Mouse (Mus musculus): ENCODE measurements around the gene Rusc1. TPM values are rescaled to one million over a fixed set of nuclear protein-coding genes. Genes with fewer than 3 reads are reported as not detected.

The Rusc1 gene
- polyA plus RNA-seq, 1 experiment from 2014 or later, result 28.0 TPM

GRCm38 (mm10) chr3:89101812-89102494 is 8.8 kb upstream of the Rusc1 start, which contains the start of gene Fdps:
Gene Fdps, minus strand, starts transcription at chr3:89101959.
- DNase-seq (ENCODE audit: low spot score, missing footprints) (peak; percentile 98), ATAC-seq (ENCODE audit: low FRiP score) (peak; percentile 99)
- peak within 1 kb of the TSS; percentile 87 for H3K4me3 ChIP-seq (ENCODE audit: low read depth, low read length)
- H3K4me2 ChIP-seq, result peak within 1 kb of the TSS; percentile 89
- no peaks in the 10 kb centered on the region for H3K9me3 ChIP-seq (ENCODE audit: control insufficient read depth, low read length)
- peaks cover 5% of the 10 kb centered on the region; the same call in 1 of the 2 replicates for H3K36me3 ChIP-seq (ENCODE audit: control insufficient read depth, insufficient read depth, low read length)
- under 1% methylated on average over 26 of the region's 26 CpGs for WGBS
- H3K27ac ChIP-seq (ENCODE audit: low read depth, low read length), result peak within 1 kb of the TSS; percentile 60
- H3K4me1 ChIP-seq (ENCODE audit: control insufficient read depth, insufficient read depth, low read length), result peaks cover 18% of the 10 kb centered on the region
- peak within 1 kb of the TSS; percentile 81 for H3K9ac ChIP-seq (ENCODE audit: low read length)
- no peaks in the 10 kb centered on the region for H3K27me3 ChIP-seq (ENCODE audit: control insufficient read depth, insufficient read depth, low read length)

- peak overlapping the region; percentile 89 for H3K4me2 ChIP-seq
- ATAC-seq (ENCODE audit: low FRiP score) (peak; percentile 38), DNase-seq (ENCODE audit: low spot score, missing footprints) (no peak)
- peak overlapping the region; percentile 48 for H3K27ac ChIP-seq (ENCODE audit: low read depth, low read length)
- peak overlapping the region; percentile 81 for H3K9ac ChIP-seq (ENCODE audit: low read length)
- peak overlapping the region; percentile 87 for H3K4me3 ChIP-seq (ENCODE audit: low read depth, low read length)
- H3K9me3 ChIP-seq (ENCODE audit: control insufficient read depth, low read length), result no peaks in the 10 kb centered on the region
- no peaks in the 10 kb centered on the region for H3K27me3 ChIP-seq (ENCODE audit: control insufficient read depth, insufficient read depth, low read length)
- WGBS, result under 1% methylated on average over 19 of the region's 19 CpGs
- peaks cover 7% of the 10 kb centered on the region; the same call in 1 of the 2 replicates for H3K36me3 ChIP-seq (ENCODE audit: control insufficient read depth, insufficient read depth, low read length)
- H3K4me1 ChIP-seq (ENCODE audit: control insufficient read depth, insufficient read depth, low read length), result peaks cover 18% of the 10 kb centered on the region
Observed at GRCm38 (mm10) chr3:89101459-89101811, 8.3 kb upstream of the Rusc1 start.

DNA sequence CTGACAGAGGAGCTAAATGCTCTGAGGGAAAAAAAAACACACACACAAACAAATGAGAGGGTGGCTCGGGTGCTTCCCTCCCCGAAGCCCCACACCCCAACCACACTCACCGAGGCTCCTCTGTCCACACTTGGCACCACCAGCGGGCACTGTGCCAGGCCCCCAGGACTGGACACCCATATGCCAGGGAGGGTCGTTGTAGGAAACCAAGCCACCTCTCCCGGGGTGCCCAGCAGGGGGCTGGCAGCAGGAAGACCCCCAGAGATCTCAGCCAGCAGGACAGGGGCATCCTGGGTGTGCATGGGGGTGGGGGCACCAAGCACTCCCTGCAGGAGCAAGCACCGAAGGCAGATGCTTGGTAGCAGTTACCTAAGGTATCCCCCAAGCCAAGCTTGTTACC is 7.7 kb upstream of the Rusc1 start, which contains the start of gene Gm43738:
Gm43738 (minus strand) TSS at position 289 of the 400 bp plus-strand sequence.
- DNase-seq (ENCODE audit: low spot score, missing footprints) (no peak), ATAC-seq (ENCODE audit: low FRiP score) (no peak)
- 53% methylated on average over 7 of the region's 7 CpGs for WGBS
- Histone ChIP-seq H3K27me3 (ENCODE audit: control insufficient read depth, insufficient read depth, low read length) (no peaks in the 10 kb centered on the region), H3K9ac (ENCODE audit: low read length) (peak within 1 kb of the TSS; percentile 81), H3K4me2 (peak within 1 kb of the TSS; percentile 89), H3K9me3 (ENCODE audit: control insufficient read depth, low read length) (no peaks in the 10 kb centered on the region), H3K4me1 (ENCODE audit: control insufficient read depth, insufficient read depth, low read length) (peaks cover 18% of the 10 kb centered on the region), H3K36me3 (ENCODE audit: control insufficient read depth, insufficient read depth, low read length) (peaks cover 7% of the 10 kb centered on the region; the same call in 1 of the 2 replicates), H3K27ac (ENCODE audit: low read depth, low read length) (peak within 1 kb of the TSS; percentile 48), H3K4me3 (ENCODE audit: low read depth, low read length) (peak within 1 kb of the TSS; percentile 87)

GRCm38 (mm10) chr3:89094021-89094420 is 910 bp upstream of the Rusc1 start:
- no peak overlapping the region for H3K4me3 ChIP-seq (ENCODE audit: low read depth, low read length)
- H3K4me1 ChIP-seq (ENCODE audit: control insufficient read depth, insufficient read depth, low read length), result peaks cover 21% of the 10 kb centered on the region
- H3K36me3 ChIP-seq (ENCODE audit: control insufficient read depth, insufficient read depth, low read length), result peaks cover 15% of the 10 kb centered on the region; the same call in 1 of the 2 replicates
- H3K9ac ChIP-seq (ENCODE audit: low read length), result no peak overlapping the region
- ATAC-seq (ENCODE audit: low FRiP score), result no peak
- peaks cover 20% of the 10 kb centered on the region for H3K27me3 ChIP-seq (ENCODE audit: control insufficient read depth, insufficient read depth, low read length)
- 91% methylated on average over 10 of the region's 10 CpGs for WGBS
- H3K4me2 ChIP-seq, result no peak overlapping the region
- H3K27ac ChIP-seq (ENCODE audit: low read depth, low read length), result no peak overlapping the region
- DNase-seq (ENCODE audit: low spot score, missing footprints), result no peak
- H3K9me3 ChIP-seq (ENCODE audit: control insufficient read depth, low read length), result no peaks in the 10 kb centered on the region

- peak overlapping the region; percentile 76 for H3K9ac ChIP-seq (ENCODE audit: low read length)
- peak overlapping the region; percentile 25; the same call in 1 of the 2 replicates for H3K27ac ChIP-seq (ENCODE audit: low read depth, low read length)
- H3K4me2 ChIP-seq, result peak overlapping the region; percentile 97
- H3K9me3 ChIP-seq (ENCODE audit: control insufficient read depth, low read length), result no peaks in the 10 kb centered on the region
- H3K4me1 ChIP-seq (ENCODE audit: control insufficient read depth, insufficient read depth, low read length), result peaks cover 22% of the 10 kb centered on the region
- peak overlapping the region; percentile 60 for H3K4me3 ChIP-seq (ENCODE audit: low read depth, low read length)
- 18% methylated on average over 11 of the region's 11 CpGs for WGBS
- peaks cover 33% of the 10 kb centered on the region for H3K27me3 ChIP-seq (ENCODE audit: control insufficient read depth, insufficient read depth, low read length)
- DNase-seq (ENCODE audit: low spot score, missing footprints) (peak; percentile 94), ATAC-seq (ENCODE audit: low FRiP score) (peak; percentile 19)
- peaks cover 13% of the 10 kb centered on the region; the same call in 1 of the 2 replicates for H3K36me3 ChIP-seq (ENCODE audit: control insufficient read depth, insufficient read depth, low read length)
Observed at GRCm38 (mm10) chr3:89092509-89093090, 511 bp downstream of the Rusc1 start.

GRCm38 (mm10) chr3:89091811-89092508 is 1.2 kb downstream of the Rusc1 start:
- WGBS, result 12% methylated on average over 20 of the region's 20 CpGs
- Histone ChIP-seq H3K4me1 (ENCODE audit: control insufficient read depth, insufficient read depth, low read length) (peaks cover 23% of the 10 kb centered on the region), H3K4me3 (ENCODE audit: low read depth, low read length) (peak overlapping the region; percentile 60), H3K27me3 (ENCODE audit: control insufficient read depth, insufficient read depth, low read length) (peaks cover 33% of the 10 kb centered on the region), H3K9ac (ENCODE audit: low read length) (peak overlapping the region; percentile 76), H3K27ac (ENCODE audit: low read depth, low read length) (no peak overlapping the region), H3K9me3 (ENCODE audit: control insufficient read depth, low read length) (no peaks in the 10 kb centered on the region), H3K36me3 (ENCODE audit: control insufficient read depth, insufficient read depth, low read length) (peaks cover 11% of the 10 kb centered on the region; the same call in 1 of the 2 replicates), H3K4me2 (peak overlapping the region; percentile 97)
- ATAC-seq (ENCODE audit: low FRiP score) (no peak), DNase-seq (ENCODE audit: low spot score, missing footprints) (peak; percentile 92)

GRCm38 (mm10) chr3:89090694-89091655 is 2.1 kb downstream of the Rusc1 start:
- ATAC-seq (ENCODE audit: low FRiP score) (peak; percentile 64), DNase-seq (ENCODE audit: low spot score, missing footprints) (peak; percentile 99)
- Histone ChIP-seq H3K4me3 (ENCODE audit: low read depth, low read length) (peak overlapping the region; percentile 60), H3K9ac (ENCODE audit: low read length) (peak overlapping the region; percentile 76), H3K36me3 (ENCODE audit: control insufficient read depth, insufficient read depth, low read length) (peaks cover 8% of the 10 kb centered on the region; the same call in 1 of the 2 replicates), H3K9me3 (ENCODE audit: control insufficient read depth, low read length) (no peaks in the 10 kb centered on the region), H3K4me1 (ENCODE audit: control insufficient read depth, insufficient read depth, low read length) (peaks cover 23% of the 10 kb centered on the region), H3K4me2 (peak overlapping the region; percentile 97), H3K27ac (ENCODE audit: low read depth, low read length) (peak overlapping the region; percentile 11; the same call in 1 of the 2 replicates), H3K27me3 (ENCODE audit: control insufficient read depth, insufficient read depth, low read length) (peaks cover 33% of the 10 kb centered on the region)
- WGBS, result under 1% methylated on average over 73 of the region's 74 CpGs
